Mouse (Mus musculus) urinary bladder, postnatal 4 days (tissue): ENCODE measurements around the gene Kdm1a.
A peak's percentile ranks its signal among the peaks of the same experiment; 100 is the strongest.

Experiments
- DNase-seq, 2 experiments: peaks; one replicate each; pipeline ENCODE4 v3.0.0; 2021 to 2022; ENCODE audit warnings: low spot score in 2 of 2

Gene Kdm1a

GRCm38 (mm10) chr4:136602568-136602967, at the start of gene Kdm1a:
Kdm1a (minus strand) TSS chr4:136602723.
- peak; percentile 91 to 95 for DNase-seq

DNA sequence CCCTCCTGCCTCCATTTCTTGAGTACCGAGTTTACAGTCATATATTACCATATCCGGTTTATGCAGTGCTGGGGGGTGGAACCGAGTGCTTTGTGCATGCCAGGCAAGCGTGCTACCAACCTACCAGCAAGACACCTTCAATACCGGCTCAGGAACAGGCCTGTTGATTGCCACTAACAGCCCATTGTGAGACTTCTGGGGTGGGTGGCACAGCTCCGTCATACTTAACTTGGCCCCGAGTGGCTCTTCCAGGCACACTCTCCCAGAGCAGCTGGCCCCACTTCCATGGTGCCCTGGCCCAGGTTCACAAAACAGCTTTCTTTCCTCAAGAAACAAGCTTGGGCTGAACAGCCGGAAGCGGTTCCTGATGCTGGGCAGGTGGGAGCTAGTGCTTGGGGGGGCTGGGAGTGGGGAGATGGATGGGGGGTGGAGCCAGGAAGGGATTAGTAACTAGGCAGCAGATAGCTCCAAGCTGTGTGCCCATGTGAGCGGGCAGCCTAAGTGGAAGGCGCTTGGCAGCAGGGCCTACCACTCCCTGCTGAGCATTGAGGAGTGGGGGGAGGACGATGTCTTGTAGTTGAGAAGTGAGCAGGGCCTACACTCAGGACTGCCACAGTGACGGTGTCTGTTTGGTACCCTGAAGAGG, 49.5 kb upstream of the Kdm1a start:
- no peak for DNase-seq

DNA sequence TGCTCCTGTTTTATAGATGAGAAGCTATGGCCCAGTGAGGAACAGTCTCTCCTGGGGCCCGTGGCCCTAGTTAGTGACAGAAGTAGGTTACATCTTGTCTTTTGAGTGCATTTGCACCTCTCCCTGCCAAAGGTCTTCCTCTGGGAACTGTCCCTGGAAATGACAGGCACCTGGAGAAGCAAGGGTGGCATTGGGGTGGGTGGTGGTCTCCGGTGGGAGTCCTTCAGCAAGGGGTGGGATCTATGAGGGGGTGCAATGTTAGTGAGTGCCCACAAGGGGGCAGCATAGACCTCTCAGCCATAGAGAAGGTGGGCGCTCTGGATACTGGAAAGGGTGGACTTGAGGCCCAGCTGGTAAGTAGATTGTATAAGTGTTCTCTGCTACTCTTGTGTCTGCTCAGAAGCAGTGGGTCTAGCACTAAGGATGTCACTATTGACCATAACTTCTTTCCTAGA, 48.9 kb upstream of the Kdm1a start:
- DNase-seq: no peak

- no peak for DNase-seq
Measured at GRCm38 (mm10) chr4:136650261-136650660, 47.7 kb upstream of the Kdm1a start.

DNA sequence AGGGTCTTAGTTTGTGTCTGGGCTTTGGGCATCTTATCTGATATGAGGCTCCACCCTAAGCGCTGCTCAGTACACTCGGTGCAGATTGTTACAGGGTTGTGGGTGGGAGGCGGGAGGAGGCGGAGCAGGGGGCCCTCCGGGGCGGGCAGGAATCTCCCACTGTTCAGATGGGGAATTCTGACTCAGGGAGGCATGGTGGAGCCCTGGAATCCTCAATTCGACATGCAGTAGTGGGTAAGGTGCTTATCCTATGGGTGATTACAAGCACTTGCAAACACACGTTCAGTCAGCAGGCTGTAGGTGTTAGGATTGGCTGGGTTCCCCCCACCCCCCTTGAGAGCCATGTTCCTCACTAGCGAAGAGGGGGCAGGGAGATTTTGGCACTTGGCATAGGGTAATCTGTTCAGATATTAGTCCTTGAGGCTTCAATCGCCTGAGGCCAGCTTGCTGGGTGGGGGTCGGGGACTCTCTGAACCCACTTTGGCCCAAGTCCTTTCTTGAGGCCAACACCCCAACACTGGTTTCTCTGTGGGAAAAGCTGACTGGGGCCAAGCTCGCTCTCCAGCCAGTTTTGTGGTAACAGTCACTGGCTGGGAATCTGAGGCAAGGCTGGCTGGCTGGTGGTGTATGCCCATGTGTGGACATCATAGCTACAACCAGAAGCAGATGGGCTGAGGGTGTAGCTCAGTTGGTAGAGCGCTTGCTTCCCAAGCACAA, 47.1 kb upstream of the Kdm1a start:
- DNase-seq: no peak

GRCm38 (mm10) chr4:136648922-136649479, 46.5 kb upstream of the Kdm1a start:
- peak; percentile 74 to 90 for DNase-seq

GRCm38 (mm10) chr4:136638890-136639289, 36.4 kb upstream of the Kdm1a start:
- no peak for DNase-seq

GRCm38 (mm10) chr4:136638230-136638750, 35.8 kb upstream of the Kdm1a start:
- no peak for DNase-seq

DNA sequence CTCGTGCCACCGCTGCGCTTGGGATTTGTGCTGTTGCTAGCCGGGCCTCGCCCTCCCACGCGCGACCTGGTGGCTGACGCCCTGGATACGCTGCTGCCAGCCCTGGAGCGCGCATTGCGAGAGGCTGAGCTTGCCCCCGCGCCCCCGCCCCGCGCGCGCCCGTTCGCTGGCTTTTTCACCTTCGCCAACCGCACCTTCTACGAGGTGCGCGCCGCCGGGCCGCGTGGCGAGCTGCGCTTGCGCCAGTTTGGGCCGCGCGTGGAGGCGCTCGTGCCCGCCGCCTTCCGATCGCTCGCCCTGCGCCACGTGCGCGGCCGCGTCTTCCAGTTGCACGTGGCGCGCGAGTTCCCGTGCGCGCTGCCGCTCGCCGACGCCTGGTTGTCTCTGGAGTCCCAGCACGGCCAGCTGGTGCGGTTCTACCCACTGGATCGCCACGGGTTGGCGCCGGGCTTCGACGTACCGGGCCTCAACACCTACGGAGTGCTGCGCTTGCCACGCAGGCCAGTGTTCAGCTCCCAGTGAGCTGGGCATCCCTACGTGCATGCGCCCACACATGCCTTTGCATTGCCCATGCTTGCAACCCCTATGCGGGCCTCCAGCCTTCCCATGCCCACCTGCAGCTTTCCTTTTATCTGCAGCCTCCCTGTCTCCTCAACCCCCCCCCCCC, 35.2 kb upstream of the Kdm1a start:
- DNase-seq: peak in 1 of 2 experiments; percentile 58

GRCm38 (mm10) chr4:136636983-136637562, 34.5 kb upstream of the Kdm1a start:
- no peak for DNase-seq

DNA sequence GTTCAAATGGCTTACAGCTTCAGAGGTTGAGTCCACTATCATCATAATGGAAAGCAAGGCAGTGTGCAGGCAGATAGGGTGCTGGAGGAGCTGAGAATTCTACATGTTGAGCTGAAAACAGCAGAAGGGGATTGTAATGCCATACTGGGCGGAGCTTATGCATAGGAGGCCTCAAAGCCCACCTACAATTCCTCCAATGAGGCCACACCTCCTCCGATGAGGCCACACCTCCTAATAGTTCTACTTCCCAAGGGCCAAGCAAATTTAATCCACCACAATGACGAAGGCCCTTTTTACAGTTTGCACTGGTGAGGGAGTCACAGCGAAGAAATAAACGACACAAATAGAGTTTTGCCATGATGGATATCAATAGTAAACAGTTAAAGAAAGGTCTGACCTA, 34.0 kb upstream of the Kdm1a start:
- DNase-seq: no peak

DNA sequence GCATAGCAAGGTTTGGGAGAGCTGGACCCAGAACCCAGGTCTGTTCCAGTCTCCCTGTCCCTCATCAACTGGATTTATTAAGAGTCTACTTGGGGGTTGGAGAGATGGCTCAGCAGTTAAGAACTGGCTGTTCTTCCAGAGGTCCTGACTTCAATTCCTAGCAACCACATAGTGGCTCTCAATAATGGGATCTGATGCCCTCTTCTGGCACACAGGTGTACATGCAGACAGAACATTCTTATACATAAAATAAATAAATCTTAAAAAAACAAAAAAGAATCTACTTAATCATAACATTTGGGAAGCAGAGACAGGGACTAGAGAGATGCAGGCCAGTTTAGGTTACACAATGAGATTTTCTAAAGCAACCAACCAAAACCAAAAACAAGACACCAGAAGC, 33.5 kb upstream of the Kdm1a start:
- no peak for DNase-seq

DNA sequence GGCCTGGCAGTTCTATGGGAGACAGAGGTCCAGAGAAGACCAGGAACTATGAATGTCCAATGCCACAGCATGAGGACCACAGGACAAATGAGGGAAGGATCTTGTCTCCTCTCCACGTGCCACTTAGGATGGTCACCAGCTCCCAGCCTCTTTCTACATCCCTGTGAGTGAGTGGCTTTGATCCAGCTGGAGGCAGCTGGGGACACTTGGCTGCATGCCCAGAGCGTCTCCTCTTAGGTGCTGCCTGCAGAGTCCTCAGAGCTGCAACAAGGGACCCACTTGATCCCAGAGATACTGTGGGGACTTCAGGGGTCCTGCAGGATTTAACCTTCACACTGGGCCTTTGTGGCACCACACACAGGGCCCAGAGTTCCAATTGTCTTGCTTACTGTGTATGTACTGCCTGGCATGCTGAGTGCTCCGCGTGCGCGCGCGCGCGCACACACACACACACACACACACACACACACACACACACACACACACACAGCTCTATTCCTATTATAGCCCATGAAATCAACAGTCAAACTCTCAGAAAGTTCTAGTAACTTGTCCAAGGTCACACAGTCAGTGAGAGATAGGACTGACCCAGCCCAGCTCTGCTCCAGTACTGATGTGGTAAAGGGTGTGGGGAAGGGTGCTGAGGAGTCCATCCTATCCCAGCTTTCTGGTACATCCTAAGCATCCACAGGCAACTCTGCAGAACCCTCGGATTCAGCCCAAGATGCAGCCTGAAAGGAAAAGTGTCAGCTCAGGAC, 28.9 kb upstream of the Kdm1a start:
- DNase-seq: no peak

- DNase-seq: no peak
Measured at GRCm38 (mm10) chr4:136626590-136626989, 24.1 kb upstream of the Kdm1a start.

DNA sequence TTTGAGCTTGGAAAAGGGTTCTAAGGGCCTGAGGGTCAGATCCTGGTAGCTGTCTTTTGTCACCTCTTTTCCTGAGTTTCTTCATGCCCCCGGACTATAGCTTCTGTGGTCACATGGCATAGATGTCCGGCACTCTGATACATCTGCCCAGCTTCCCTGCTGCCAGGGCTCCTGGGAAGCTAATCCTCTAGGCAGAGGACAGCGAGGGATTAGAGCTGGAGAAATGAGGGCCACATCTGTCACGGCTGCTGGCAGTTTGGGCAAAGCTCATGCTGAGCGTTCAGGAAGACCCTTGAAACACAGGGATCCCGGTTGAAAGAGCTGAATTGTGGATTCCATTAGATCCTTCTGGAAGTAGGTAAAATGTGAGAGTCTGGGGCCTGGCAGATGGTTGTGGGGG, 19.9 kb upstream of the Kdm1a start, which contains the start of gene Lactbl1:
Gene Lactbl1 (plus strand): TSS at position 234 of the 400 bp plus-strand sequence.
- DNase-seq: no peak

GRCm38 (mm10) chr4:136621956-136622355, 19.4 kb upstream of the Kdm1a start:
- DNase-seq: no peak

DNA sequence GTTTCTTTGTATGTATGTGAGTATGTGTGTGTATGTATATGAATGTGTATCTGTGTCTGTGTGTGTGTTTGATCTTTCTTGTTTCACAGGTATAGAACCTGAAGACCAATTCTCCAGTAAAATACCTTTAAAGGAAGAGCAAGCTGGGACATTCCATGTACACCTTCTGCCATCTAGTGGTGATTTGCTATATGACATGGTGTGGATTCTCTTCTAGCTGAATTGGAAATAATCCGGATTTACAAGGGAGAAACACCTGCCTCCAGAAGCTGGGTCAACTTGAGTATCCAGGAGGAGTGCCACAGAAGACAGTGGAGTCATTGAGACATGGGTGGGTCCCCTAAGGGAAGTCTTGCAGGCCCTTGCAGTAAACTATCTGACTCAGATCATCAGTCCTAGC, 18.8 kb upstream of the Kdm1a start:
- no peak for DNase-seq

DNA sequence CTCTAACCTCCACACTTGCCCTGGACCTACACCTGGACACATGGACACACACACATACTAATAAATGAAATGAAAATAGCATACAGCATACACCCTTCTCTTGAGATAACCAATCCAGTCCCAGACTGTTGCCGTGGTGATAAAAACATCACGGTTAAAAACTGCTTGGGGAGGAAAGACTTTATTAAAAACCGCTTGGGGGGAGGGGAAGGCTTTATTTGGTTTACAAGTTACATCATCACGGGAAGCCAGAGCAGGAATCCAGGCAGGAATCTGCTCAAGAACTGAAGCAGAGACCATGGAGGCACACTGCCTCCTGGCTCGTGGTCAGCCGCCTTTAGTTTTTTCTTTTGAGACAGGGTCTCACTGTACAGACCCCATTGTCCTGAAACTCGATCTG, 11.1 kb upstream of the Kdm1a start:
- no peak for DNase-seq

DNA sequence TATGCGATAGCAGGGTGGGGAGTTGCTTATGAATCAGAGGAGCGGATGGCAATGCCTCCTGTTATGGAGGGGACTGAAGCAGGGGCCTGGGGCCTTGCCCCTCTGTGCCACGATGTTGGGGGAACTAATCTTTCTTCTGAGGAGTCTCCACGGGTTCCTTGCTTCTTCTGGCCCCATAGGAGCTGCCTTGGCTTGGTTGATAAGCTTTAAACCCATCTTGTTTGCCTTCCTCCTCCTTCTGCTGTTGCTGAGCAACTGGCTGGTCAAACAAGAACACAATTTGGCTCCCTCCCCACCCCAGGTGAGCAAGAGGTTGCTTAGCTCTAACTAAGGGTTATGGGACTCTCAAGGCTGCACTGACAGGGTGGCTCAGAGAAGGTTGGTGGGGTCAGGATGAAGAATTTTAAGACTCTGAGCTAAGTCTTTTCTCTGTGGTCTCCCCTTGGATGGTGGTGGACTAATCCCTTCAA, 7.9 kb upstream of the Kdm1a start, which contains the start of gene Tex46:
Gene Tex46 (plus strand): TSS at position 51 of the 470 bp plus-strand sequence.
- DNase-seq: no peak

DNA sequence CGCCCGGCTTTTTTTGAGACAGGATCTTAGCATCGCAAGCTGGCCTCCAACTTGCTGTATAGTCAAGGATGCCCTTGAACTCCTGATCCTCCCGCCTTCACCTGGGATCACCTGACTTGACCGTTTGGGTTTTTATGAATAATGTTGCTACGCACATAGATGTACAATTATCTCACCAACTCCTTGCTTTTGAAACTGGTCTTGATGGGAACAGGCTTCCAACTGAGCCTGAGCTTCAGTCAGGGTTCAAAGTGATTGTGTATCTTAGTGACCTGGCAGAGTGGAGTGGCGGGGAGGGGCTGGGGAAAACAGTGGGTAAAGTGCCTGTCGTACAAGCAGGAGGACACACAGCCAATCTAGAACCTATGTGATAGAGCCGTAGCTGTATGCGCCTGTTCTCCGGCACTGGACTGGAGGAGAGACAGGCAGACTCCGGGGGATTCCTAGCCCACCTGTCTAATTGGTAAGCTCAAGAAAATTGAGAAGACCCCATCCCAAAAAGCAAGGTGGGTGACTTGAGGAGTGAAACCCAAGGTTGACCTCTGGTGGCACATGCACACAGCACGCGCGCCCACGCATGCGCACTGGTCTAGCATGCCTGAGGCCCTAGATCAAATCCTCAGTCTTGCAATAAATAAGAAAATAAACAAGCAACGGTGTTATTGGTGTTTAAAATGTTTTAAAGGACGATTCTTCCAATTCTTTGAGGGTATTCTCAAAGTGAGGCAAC, 3.4 kb upstream of the Kdm1a start:
- DNase-seq: no peak
